Mouse (Mus musculus): Measurements from ENCODE around the gene 4930452B06Rik. TPM values are rescaled to one million over a fixed set of nuclear protein-coding genes. Genes with fewer than 3 reads are reported as not detected.

The 4930452B06Rik gene
- polyA plus RNA-seq, 1 experiment from 2014 or later = 12.3 TPM

DNA sequence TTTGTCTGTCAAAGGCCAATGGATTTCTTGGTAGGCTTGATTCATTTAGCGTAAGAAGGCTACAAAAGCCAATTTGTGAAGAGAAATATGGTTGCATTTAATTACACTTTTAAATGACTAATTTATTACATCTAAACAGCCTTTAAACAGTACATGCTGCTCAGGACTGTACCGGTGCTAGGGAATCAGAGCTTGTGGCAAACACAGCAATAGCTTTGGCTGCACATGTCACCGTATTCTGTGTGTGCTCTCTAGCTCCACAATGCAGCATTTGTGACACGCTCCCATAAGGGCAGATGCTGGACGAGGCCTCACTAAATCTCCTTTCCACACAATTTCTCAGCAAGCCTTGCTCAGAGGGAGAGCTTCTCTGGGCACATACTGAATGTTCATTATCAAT lies 187.9 kb downstream of the 4930452B06Rik start:
- Histone ChIP-seq H3K4me1 (ENCODE audit: control insufficient read depth, insufficient read depth, low read length) (peaks cover 4% of the 10 kb centered on the region; the same call in 1 of the 2 replicates), H3K36me3 (ENCODE audit: control insufficient read depth, insufficient read depth, low read length) (no peaks in the 10 kb centered on the region), H3K27me3 (ENCODE audit: control insufficient read depth, insufficient read depth, low read length) (no peaks in the 10 kb centered on the region), H3K9me3 (ENCODE audit: control insufficient read depth, low read length) (no peaks in the 10 kb centered on the region; the same call in 1 of the 2 replicates), H3K27ac (replicated peaks; ENCODE audit: low read depth, low read length) (no peak overlapping the region), H3K4me2 (ENCODE audit: low read depth, severe bottlenecking) (no peak overlapping the region), H3K4me3 (ENCODE audit: low read depth, low read length) (no peak overlapping the region), H3K9ac (ENCODE audit: low read length) (no peak overlapping the region)
- no peak for ATAC-seq (ENCODE audit: insufficient number of reproducible peaks, low FRiP score, low TSS enrichment, low read depth)
- WGBS = 51% methylated on average over 5 of the region's 5 CpGs
- DNase-seq (ENCODE audit: low spot score) = no peak

DNA sequence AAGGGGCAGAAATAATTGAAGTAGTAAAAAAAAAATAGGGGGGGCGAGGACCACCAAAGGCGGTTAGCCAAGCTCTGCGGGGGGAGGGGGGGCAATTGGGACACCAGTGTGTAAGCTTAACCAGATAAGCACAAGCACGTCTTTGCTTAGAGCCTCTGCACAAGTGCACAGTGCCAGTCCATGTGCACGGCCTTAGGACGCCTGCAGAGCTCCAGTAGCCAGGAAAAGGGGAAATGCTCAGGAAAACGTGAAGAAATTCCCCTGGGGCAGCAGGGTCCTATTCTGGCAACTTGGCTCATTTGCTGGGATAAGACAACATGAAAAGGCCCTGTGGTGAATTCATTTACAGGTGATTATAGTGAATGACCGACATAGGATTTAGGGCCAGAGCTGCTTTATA lies 188.7 kb downstream of the 4930452B06Rik start:
- 33% methylated on average over 8 of the region's 8 CpGs for WGBS
- Histone ChIP-seq H3K9ac (ENCODE audit: low read length) (no peak overlapping the region), H3K36me3 (ENCODE audit: control insufficient read depth, insufficient read depth, low read length) (no peaks in the 10 kb centered on the region), H3K27ac (replicated peaks; ENCODE audit: low read depth, low read length) (no peak overlapping the region), H3K9me3 (ENCODE audit: control insufficient read depth, low read length) (no peaks in the 10 kb centered on the region; the same call in 1 of the 2 replicates), H3K4me3 (ENCODE audit: low read depth, low read length) (no peak overlapping the region), H3K4me1 (ENCODE audit: control insufficient read depth, insufficient read depth, low read length) (peaks cover 4% of the 10 kb centered on the region; the same call in 1 of the 2 replicates), H3K27me3 (ENCODE audit: control insufficient read depth, insufficient read depth, low read length) (no peaks in the 10 kb centered on the region), H3K4me2 (ENCODE audit: low read depth, severe bottlenecking) (no peak overlapping the region)
- no peak for ATAC-seq (ENCODE audit: insufficient number of reproducible peaks, low FRiP score, low TSS enrichment, low read depth)
- DNase-seq (ENCODE audit: low spot score) = peak; percentile 31

DNA sequence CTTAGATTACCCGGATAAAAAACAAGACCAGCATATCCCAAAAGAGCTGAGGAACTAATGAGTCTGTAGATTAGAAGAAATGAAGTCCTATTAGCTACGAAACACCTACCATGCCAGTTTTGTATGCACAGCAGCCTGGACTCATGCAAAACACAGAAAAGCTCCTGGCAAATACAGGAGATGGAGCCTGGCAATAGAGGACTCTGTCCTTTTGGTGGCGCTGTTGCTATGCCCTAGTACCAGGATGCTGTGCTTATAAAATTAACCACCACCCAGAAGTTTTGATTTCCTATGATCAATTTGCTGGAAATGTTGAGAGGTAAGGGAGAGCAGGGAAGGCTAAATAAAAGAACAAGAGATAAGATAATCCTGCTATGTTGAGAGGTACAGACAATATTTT lies 189.4 kb downstream of the 4930452B06Rik start:
- ATAC-seq (ENCODE audit: insufficient number of reproducible peaks, low FRiP score, low TSS enrichment, low read depth) = no peak
- Histone ChIP-seq H3K27me3 (ENCODE audit: control insufficient read depth, insufficient read depth, low read length) (no peaks in the 10 kb centered on the region), H3K9me3 (ENCODE audit: control insufficient read depth, low read length) (no peaks in the 10 kb centered on the region; the same call in 1 of the 2 replicates), H3K9ac (ENCODE audit: low read length) (no peak overlapping the region), H3K36me3 (ENCODE audit: control insufficient read depth, insufficient read depth, low read length) (no peaks in the 10 kb centered on the region), H3K4me1 (ENCODE audit: control insufficient read depth, insufficient read depth, low read length) (peaks cover 4% of the 10 kb centered on the region; the same call in 1 of the 2 replicates), H3K4me2 (ENCODE audit: low read depth, severe bottlenecking) (no peak overlapping the region), H3K4me3 (ENCODE audit: low read depth, low read length) (no peak overlapping the region), H3K27ac (replicated peaks; ENCODE audit: low read depth, low read length) (no peak overlapping the region)
- peak; percentile 50 for DNase-seq (ENCODE audit: low spot score)
- 64% methylated on average over 3 of the region's 3 CpGs for WGBS

DNA sequence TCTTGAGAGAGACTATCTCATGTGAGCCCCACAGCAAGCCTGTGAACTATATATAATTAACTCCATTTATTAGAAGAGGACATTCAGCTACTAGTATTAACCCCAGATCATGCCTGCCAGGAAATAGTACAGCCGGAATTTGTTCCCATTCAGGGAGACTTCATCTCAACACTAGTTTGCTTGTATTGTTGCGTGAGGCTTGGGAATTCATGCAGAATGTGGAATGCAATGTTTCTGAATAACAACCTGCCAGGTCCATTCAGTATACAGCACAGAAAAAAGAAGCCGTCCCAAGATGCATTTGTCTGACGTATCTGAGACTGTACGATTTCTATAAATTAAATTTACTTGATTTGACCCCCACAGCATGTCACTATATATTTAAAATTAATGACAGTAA lies 190.2 kb downstream of the 4930452B06Rik start:
- H3K9me3 ChIP-seq (ENCODE audit: control insufficient read depth, low read length) = no peaks in the 10 kb centered on the region; the same call in 1 of the 2 replicates
- H3K27ac ChIP-seq (replicated peaks; ENCODE audit: low read depth, low read length) = no peak overlapping the region
- no peak overlapping the region for H3K9ac ChIP-seq (ENCODE audit: low read length)
- WGBS = 85% methylated on average over 5 of the region's 5 CpGs
- H3K4me3 ChIP-seq (ENCODE audit: low read depth, low read length) = no peak overlapping the region
- H3K27me3 ChIP-seq (ENCODE audit: control insufficient read depth, insufficient read depth, low read length) = no peaks in the 10 kb centered on the region
- DNase-seq (ENCODE audit: low spot score) (no peak), ATAC-seq (ENCODE audit: insufficient number of reproducible peaks, low FRiP score, low TSS enrichment, low read depth) (no peak)
- no peak overlapping the region for H3K4me2 ChIP-seq (ENCODE audit: low read depth, severe bottlenecking)
- H3K4me1 ChIP-seq (ENCODE audit: control insufficient read depth, insufficient read depth, low read length) = peaks cover 4% of the 10 kb centered on the region; the same call in 1 of the 2 replicates
- H3K36me3 ChIP-seq (ENCODE audit: control insufficient read depth, insufficient read depth, low read length) = no peaks in the 10 kb centered on the region

DNA sequence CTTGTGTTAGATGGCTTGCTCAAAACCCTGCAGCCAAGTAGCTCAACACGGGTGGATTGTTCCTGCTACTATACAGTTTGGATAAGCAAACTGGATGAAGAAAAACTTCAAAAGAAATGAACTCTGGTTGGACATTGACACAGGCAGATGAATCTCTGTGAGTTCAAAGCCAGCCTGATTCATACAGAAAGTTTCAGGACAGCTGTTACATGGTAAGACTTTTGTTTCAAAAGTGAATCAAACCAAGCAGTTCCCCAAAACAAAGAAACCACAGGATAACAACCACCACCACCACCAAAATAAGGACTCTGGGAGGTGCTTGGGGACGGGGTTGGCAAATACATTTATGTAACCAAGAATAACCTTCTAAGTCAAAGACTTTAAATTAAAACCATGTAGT lies 193.2 kb downstream of the 4930452B06Rik start:
- 80% methylated on average over 2 of the region's 2 CpGs for WGBS
- H3K4me3 ChIP-seq (ENCODE audit: low read depth, low read length) = no peak overlapping the region
- ATAC-seq (ENCODE audit: insufficient number of reproducible peaks, low FRiP score, low TSS enrichment, low read depth) = no peak
- no peaks in the 10 kb centered on the region for H3K36me3 ChIP-seq (ENCODE audit: control insufficient read depth, insufficient read depth, low read length)
- H3K27ac ChIP-seq (replicated peaks; ENCODE audit: low read depth, low read length) = no peak overlapping the region
- no peak overlapping the region for H3K9ac ChIP-seq (ENCODE audit: low read length)
- H3K27me3 ChIP-seq (ENCODE audit: control insufficient read depth, insufficient read depth, low read length) = no peaks in the 10 kb centered on the region
- H3K4me2 ChIP-seq (ENCODE audit: low read depth, severe bottlenecking) = no peak overlapping the region
- no peak for DNase-seq (ENCODE audit: low spot score)
- H3K9me3 ChIP-seq (ENCODE audit: control insufficient read depth, low read length) = no peaks in the 10 kb centered on the region
- peaks cover 4% of the 10 kb centered on the region; the same call in 1 of the 2 replicates for H3K4me1 ChIP-seq (ENCODE audit: control insufficient read depth, insufficient read depth, low read length)

DNA sequence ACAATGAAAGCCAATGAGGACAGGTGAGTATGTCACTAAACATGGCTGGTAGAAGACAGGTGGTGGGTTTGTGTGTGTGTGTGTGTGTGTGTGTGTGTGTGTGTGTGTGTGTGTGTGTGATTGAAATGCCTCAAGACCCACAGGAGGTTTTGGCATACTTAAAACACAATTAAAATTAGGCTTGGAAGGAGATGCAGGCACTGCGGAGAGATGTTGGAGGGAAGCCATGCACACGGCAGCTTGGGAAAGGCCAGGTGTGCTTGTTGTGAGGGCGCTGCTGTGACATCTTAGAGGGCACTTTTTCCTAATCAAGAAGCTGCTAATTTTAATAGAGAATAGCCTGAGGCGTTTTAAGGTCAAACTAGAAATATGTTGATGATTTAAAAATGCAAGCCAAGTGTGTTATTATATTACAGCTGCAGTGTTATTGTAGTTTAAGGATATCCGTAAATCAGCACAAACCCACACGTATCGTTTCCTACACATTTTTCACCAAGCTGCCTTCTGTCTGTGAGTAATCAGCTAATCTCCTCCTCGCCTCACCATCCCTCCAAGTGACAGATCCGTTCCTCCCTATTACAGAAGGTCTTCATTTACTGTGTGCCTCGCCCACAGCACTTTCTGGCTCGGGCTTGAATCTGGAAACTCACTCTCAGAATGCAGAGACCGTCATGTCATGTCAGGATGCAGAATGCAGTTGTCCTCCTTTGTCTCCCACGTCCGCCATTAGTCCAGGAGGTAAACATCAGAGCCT lies 201.5 kb downstream of the 4930452B06Rik start:
- Histone ChIP-seq H3K27me3 (ENCODE audit: control insufficient read depth, insufficient read depth, low read length) (no peaks in the 10 kb centered on the region), H3K4me3 (ENCODE audit: low read depth, low read length) (no peak overlapping the region), H3K9me3 (ENCODE audit: control insufficient read depth, low read length) (no peaks in the 10 kb centered on the region), H3K4me2 (ENCODE audit: low read depth, severe bottlenecking) (no peak overlapping the region), H3K27ac (replicated peaks; ENCODE audit: low read depth, low read length) (no peak overlapping the region), H3K4me1 (ENCODE audit: control insufficient read depth, insufficient read depth, low read length) (no peaks in the 10 kb centered on the region), H3K9ac (ENCODE audit: low read length) (no peak overlapping the region), H3K36me3 (ENCODE audit: control insufficient read depth, insufficient read depth, low read length) (no peaks in the 10 kb centered on the region)
- no peak for ATAC-seq (ENCODE audit: insufficient number of reproducible peaks, low FRiP score, low TSS enrichment, low read depth)
- no peak for DNase-seq (ENCODE audit: low spot score)
- WGBS = 65% methylated on average over 14 of the region's 14 CpGs

DNA sequence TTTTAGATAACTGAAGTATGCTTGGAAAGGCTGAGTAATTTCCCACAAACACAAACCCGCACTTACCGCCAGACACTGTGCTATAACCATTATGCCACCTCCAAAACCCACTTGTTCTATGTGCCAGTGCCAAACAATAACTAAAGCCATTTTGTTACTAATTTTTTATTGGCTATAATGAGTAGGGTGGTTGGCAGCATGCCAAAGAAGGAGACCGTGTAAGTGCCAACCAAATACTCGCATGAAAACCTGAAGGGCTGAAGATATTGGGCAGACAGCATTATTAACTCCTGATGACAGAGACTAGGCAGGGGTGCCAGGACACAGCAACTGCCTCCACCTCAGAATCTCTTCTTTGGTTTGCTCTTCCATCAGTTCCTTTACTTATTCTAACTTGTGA lies 203.1 kb downstream of the 4930452B06Rik start:
- Histone ChIP-seq H3K4me3 (ENCODE audit: low read depth, low read length) (no peak overlapping the region), H3K36me3 (ENCODE audit: control insufficient read depth, insufficient read depth, low read length) (no peaks in the 10 kb centered on the region), H3K27ac (replicated peaks; ENCODE audit: low read depth, low read length) (no peak overlapping the region), H3K9ac (ENCODE audit: low read length) (no peak overlapping the region), H3K9me3 (ENCODE audit: control insufficient read depth, low read length) (no peaks in the 10 kb centered on the region), H3K27me3 (ENCODE audit: control insufficient read depth, insufficient read depth, low read length) (no peaks in the 10 kb centered on the region), H3K4me1 (ENCODE audit: control insufficient read depth, insufficient read depth, low read length) (no peaks in the 10 kb centered on the region), H3K4me2 (ENCODE audit: low read depth, severe bottlenecking) (no peak overlapping the region)
- no peak for ATAC-seq (ENCODE audit: insufficient number of reproducible peaks, low FRiP score, low TSS enrichment, low read depth)
- 87% methylated on average over 4 of the region's 4 CpGs for WGBS
- no peak for DNase-seq (ENCODE audit: low spot score)

DNA sequence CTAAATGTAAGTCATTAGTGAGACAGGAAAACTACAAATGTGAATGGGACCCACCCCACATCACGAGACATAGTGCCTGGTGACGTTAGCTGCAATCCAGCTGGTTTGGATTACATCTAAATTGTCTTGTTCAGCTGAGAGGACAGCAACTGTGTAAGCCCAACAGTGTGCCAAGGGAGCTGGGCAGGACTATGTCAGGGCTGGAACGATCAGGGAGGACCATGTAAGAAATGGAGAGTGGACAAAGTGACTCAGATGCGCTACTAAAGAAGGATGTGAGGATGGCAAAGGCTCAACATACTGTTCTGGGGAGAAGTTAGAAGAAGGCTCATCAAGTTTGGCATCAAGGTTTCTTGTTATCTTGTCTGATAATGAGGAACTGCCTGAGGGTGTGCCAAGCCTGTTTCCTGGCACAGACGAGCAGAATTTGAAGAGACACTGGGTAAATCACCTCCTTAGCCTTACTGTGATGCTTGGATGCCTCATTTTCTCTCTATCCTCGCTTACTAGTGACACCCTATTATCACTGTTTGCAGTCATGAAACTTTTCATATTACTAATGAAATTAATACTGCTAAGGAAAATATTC lies 203.6 kb downstream of the 4930452B06Rik start:
- Histone ChIP-seq H3K4me2 (ENCODE audit: low read depth, severe bottlenecking) (no peak overlapping the region), H3K4me1 (ENCODE audit: control insufficient read depth, insufficient read depth, low read length) (no peaks in the 10 kb centered on the region), H3K4me3 (ENCODE audit: low read depth, low read length) (no peak overlapping the region), H3K27ac (replicated peaks; ENCODE audit: low read depth, low read length) (no peak overlapping the region), H3K9ac (ENCODE audit: low read length) (no peak overlapping the region), H3K9me3 (ENCODE audit: control insufficient read depth, low read length) (no peaks in the 10 kb centered on the region), H3K27me3 (ENCODE audit: control insufficient read depth, insufficient read depth, low read length) (no peaks in the 10 kb centered on the region), H3K36me3 (ENCODE audit: control insufficient read depth, insufficient read depth, low read length) (no peaks in the 10 kb centered on the region)
- WGBS = 61% methylated on average over 6 of the region's 6 CpGs
- DNase-seq (ENCODE audit: low spot score) (no peak), ATAC-seq (ENCODE audit: insufficient number of reproducible peaks, low FRiP score, low TSS enrichment, low read depth) (no peak)
